Mouse (Mus musculus): ENCODE measurements around the gene Adgrf4. TPM values are rescaled to one million over a fixed set of nuclear protein-coding genes. Genes with fewer than 3 reads are reported as not detected.

Gene Adgrf4
- under 1 TPM; 0.18 TPM for total RNA-seq (2021)
- long read RNA-seq, experiment 1, result 0 reads
- long read RNA-seq, experiment 2, result 0 reads

GRCm38 (mm10) chr17:42692136-42692535 is at the start of gene Adgrf4:
Gene Adgrf4 (minus strand): TSS chr17:42692284.
- DNase-seq, result no peak
- intact Hi-C loops (cut with DNase I; ENCODE audit: low total_unique reads), result no loop called here

GRCm38 (mm10) chr17:42741801-42742217 is 49.7 kb upstream of the Adgrf4 start, which contains the start of gene Adgrf2:
Gene Adgrf2 (minus strand): TSS chr17:42742179.
- DNase-seq, result peak; percentile 32
- intact Hi-C loops (cut with DNase I; ENCODE audit: low total_unique reads), result no loop called here

GRCm38 (mm10) chr17:42738794-42739193 is 46.7 kb upstream of the Adgrf4 start:
- intact Hi-C loops (cut with DNase I; ENCODE audit: low total_unique reads), result no loop called here

GRCm38 (mm10) chr17:42717161-42717560 is 25.1 kb upstream of the Adgrf4 start:
- intact Hi-C loops (cut with DNase I; ENCODE audit: low total_unique reads), result no loop called here
- no peak for DNase-seq

More at GRCm38 (mm10) chr17:42738794-42739193, 46.7 kb upstream of the Adgrf4 start:
- DNase-seq, result no peak

GRCm38 (mm10) chr17:42714991-42715390 is 22.9 kb upstream of the Adgrf4 start:
- DNase-seq, result no peak
- intact Hi-C loops (cut with DNase I; ENCODE audit: low total_unique reads), result no loop called here

GRCm38 (mm10) chr17:42710717-42711116 is 18.6 kb upstream of the Adgrf4 start:
- intact Hi-C loops (cut with DNase I; ENCODE audit: low total_unique reads), result no loop called here

GRCm38 (mm10) chr17:42705611-42706010 is 13.5 kb upstream of the Adgrf4 start:
- no peak for DNase-seq
- intact Hi-C loops (cut with DNase I; ENCODE audit: low total_unique reads), result no loop called here

More at GRCm38 (mm10) chr17:42710717-42711116, 18.6 kb upstream of the Adgrf4 start:
- no peak for DNase-seq

GRCm38 (mm10) chr17:42702198-42702597 is 10.1 kb upstream of the Adgrf4 start:
- no peak for DNase-seq
- intact Hi-C loops (cut with DNase I; ENCODE audit: low total_unique reads), result no loop called here

- intact Hi-C loops (cut with DNase I; ENCODE audit: low total_unique reads), result no loop called here
- DNase-seq, result no peak
Measured at GRCm38 (mm10) chr17:42694730-42695129, 2.6 kb upstream of the Adgrf4 start.

- DNase-seq, result no peak
- intact Hi-C loops (cut with DNase I; ENCODE audit: low total_unique reads), result no loop called here
Measured at GRCm38 (mm10) chr17:42690531-42690930, 1.6 kb downstream of the Adgrf4 start.

- DNase-seq, result peak; percentile 17
- intact Hi-C loops (cut with DNase I; ENCODE audit: low total_unique reads), result no loop called here
Measured at GRCm38 (mm10) chr17:42658634-42659422, 33.3 kb downstream of the Adgrf4 start.

- intact Hi-C loops (cut with DNase I; ENCODE audit: low total_unique reads), result no loop called here
- no peak for DNase-seq
Measured at GRCm38 (mm10) chr17:42643416-42643815, 48.7 kb downstream of the Adgrf4 start.

GRCm38 (mm10) chr17:42630206-42630605 is 61.9 kb downstream of the Adgrf4 start:
- DNase-seq, result no peak
- intact Hi-C loops (cut with DNase I; ENCODE audit: low total_unique reads), result no loop called here

GRCm38 (mm10) chr17:42613043-42613737 is 78.9 kb downstream of the Adgrf4 start:
- intact Hi-C loops (cut with DNase I; ENCODE audit: low total_unique reads), result no loop called here
- no peak for DNase-seq

GRCm38 (mm10) chr17:42611295-42611694 is 80.8 kb downstream of the Adgrf4 start, which contains the start of gene Opn5:
Gene Opn5 (minus strand): TSS chr17:42611395.
- intact Hi-C loops (cut with DNase I; ENCODE audit: low total_unique reads), result no loop called here
- DNase-seq, result no peak

GRCm38 (mm10) chr17:42608270-42608669 is 83.8 kb downstream of the Adgrf4 start:
- intact Hi-C loops (cut with DNase I; ENCODE audit: low total_unique reads), result loop anchor here (10.0 kb wide), 1 partner anchor 1103 kb away; no protein-coding TSS in a partner anchor
- no peak for DNase-seq

Other genes starting within 250 kb of the Adgrf4 start
- gene Opn5, start 80.9 kb downstream of the Adgrf4 start, total RNA-seq (2021), result not detected
- under 1 TPM; 0.08 to 0.31 TPM for gene Adgrf2, start 49.9 kb upstream of the Adgrf4 start, total RNA-seq (2021)
- 10 to 100 TPM; 18.0 to 20.7 TPM for gene Cd2ap, start 184.4 kb upstream of the Adgrf4 start, total RNA-seq (2021)

Data from gastrocnemius, postnatal 14 days (tissue).